Mouse (Mus musculus) midbrain, postnatal 0 days (tissue): ENCODE data around the gene P2rx4. TPM values are rescaled to one million over a fixed set of nuclear protein-coding genes. Genes with fewer than 3 reads are reported as not detected.

Experiments used
- ATAC-seq: fragments of 200-750 bp; cut with Nextera tagmentation; 2 replicates; pipeline ENCODE4 v1.8.0; 2017; ENCODE audit warnings: moderate number of reproducible peaks, mild to moderate bottlenecking, moderate TSS enrichment, moderate library complexity; ENCODE audit not compliant: low FRiP score
- DNase-seq: peaks from one replicate; pipeline ENCODE4 v3.0.0-alpha.2; 2015; ENCODE audit warnings: low spot score
- H3K27ac ChIP-seq: fragments of 300-500 bp; sonication (generic); 2 replicates; pipeline ENCODE4 v1.5.1; 2014; ENCODE audit warnings: low read depth, mild to moderate bottlenecking, low read length, mixed read lengths
- H3K27me3 ChIP-seq: fragments of 300-500 bp; sonication (generic); 2 replicates; pipeline ENCODE4 v1.6.1; 2014; ENCODE audit warnings: low read length, control low read depth, mixed read lengths; ENCODE audit not compliant: insufficient read depth
- H3K36me3 ChIP-seq: fragments of 300-500 bp; sonication (generic); 2 replicates; pipeline ENCODE4 v1.6.1; 2014; ENCODE audit warnings: low read length, control low read depth, mixed read lengths; ENCODE audit not compliant: insufficient read depth
- H3K4me1 ChIP-seq: fragments of 300-500 bp; sonication (generic); 2 replicates; pipeline ENCODE4 v1.6.1; 2014; ENCODE audit warnings: mild to moderate bottlenecking, control low read depth, antibody characterized with exemption, low read length, mixed read lengths; ENCODE audit not compliant: insufficient read depth
- H3K4me2 ChIP-seq: fragments of 300-500 bp; sonication (generic); 2 replicates; pipeline ENCODE4 v1.6.1; 2014; ENCODE audit warnings: low read depth, mild to moderate bottlenecking, low read length, mixed read lengths; ENCODE audit not compliant: poor library complexity, severe bottlenecking
- H3K4me3 ChIP-seq: fragments of 300-500 bp; sonication (generic); 2 replicates; pipeline ENCODE4 v1.5.1; 2014; ENCODE audit warnings: low read depth, mild to moderate bottlenecking, low read length, moderate library complexity
- H3K9ac ChIP-seq: fragments of 300-500 bp; sonication (generic); replicated peaks from 2 replicates; pipeline ENCODE4 v1.6.1; 2014; ENCODE audit warnings: mild to moderate bottlenecking, low read length, moderate library complexity, mixed read lengths; ENCODE audit not compliant: poor library complexity, severe bottlenecking
- H3K9me3 ChIP-seq: fragments of 300-500 bp; sonication (generic); 2 replicates; pipeline ENCODE4 v1.6.1; 2016; ENCODE audit warnings: low read length, control low read depth
- CTCF ChIP-seq: IDR thresholded peaks from 2 replicates; pipeline ENCODE4 v1.5.1; 2016; ENCODE audit warnings: antibody characterized with exemption, mild to moderate bottlenecking
- WGBS: fragments of 180-500 bp; shearing (Covaris S2); extraction: QIAGEN DNeasy Blood & Tissue Kit; methylation state at CpG from one replicate; pipeline ENCODE4 v1.1.7; 2014; 5-methylcytosine and 5-hydroxymethylcytosine counted together
- polyA plus RNA-seq: library from polyadenylated mRNA; unstranded; fragments of >200 nt; fragmentation: Nextera tagmentation; extraction: Ambion mirVana; gene quantifications from 2 replicates; pipeline ENCODE4 v1.2.1, GENCODE M21; 2015
- total RNA-seq: library from RNA; depleted of rRNA; stranded (reverse); fragments of >200 nt; gene quantifications from 2 replicates; pipeline ENCODE4 v1.2.3, GENCODE M21; 2014

P2rx4 gene
- total and polyA plus RNA-seq, 2 experiments from 2014 or later = 16.1 to 19.4 TPM

GRCm38 (mm10) chr5:122719168-122719567 is 11.8 kb downstream of the P2rx4 start:
- Histone ChIP-seq H3K36me3 (no peaks in the 10 kb centered on the region), H3K27ac (no peak overlapping the region), H3K27me3 (no peaks in the 10 kb centered on the region), H3K4me2 (no peak overlapping the region), H3K4me1 (no peaks in the 10 kb centered on the region), H3K9ac (no peak overlapping the region), H3K9me3 (no peaks in the 10 kb centered on the region), H3K4me3 (no peak overlapping the region)
- DNase-seq = no peak
- ATAC-seq = no peak
- no peak for TF ChIP-seq CTCF
- 93% methylated on average over 8 of the region's 8 CpGs for WGBS

DNA sequence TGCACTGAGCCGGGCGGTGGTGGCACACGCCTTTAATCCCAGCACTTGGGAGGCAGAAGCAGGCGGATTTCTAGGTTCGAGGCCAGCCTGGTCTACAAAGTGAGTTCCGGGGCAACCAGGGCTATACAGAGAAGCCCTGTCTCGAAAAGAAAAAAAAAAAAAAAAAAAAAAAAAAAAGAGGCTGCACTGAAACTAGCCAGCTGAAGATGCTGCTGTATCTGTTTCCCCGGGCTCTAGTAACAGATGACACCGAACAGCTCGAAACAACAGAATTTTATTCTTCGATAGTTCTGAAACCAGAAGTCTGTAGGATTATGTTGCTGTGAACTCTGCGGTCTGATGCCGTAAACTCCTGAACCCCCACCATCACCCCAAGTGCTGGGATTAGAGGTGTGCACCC is 18.1 kb downstream of the P2rx4 start:
- H3K27me3 ChIP-seq = no peaks in the 10 kb centered on the region
- no peak overlapping the region for H3K4me2 ChIP-seq
- no peak overlapping the region for H3K27ac ChIP-seq
- no peak for TF ChIP-seq CTCF
- ATAC-seq (no peak), DNase-seq (no peak)
- H3K4me1 ChIP-seq = no peaks in the 10 kb centered on the region
- H3K36me3 ChIP-seq = no peaks in the 10 kb centered on the region
- 93% methylated on average over 13 of the region's 13 CpGs for WGBS
- no peaks in the 10 kb centered on the region for H3K9me3 ChIP-seq
- H3K9ac ChIP-seq = no peak overlapping the region
- no peak overlapping the region for H3K4me3 ChIP-seq

DNA sequence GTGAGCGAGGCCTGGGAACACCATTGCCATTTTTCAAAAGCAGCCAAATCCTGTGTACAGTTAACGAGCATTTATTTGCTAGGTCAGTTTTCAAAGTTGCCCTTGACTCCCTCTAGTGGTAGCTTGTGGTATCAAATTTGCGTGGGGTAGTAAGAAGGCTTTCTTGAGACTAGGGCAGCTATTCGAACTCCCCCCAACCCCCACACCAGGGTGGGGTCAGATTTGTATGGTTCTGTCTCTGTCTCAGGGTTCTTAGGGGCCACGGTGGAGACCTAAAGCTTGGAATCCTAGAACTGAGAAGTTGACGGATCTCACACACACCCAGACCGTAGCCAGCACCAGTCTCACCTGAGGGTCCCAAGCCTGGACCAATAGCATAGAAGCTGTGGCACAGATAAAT is 18.7 kb downstream of the P2rx4 start:
- 18% methylated on average over 7 of the region's 7 CpGs for WGBS
- H3K27ac ChIP-seq = no peak overlapping the region
- TF ChIP-seq CTCF = peak; percentile 92
- H3K9me3 ChIP-seq = no peaks in the 10 kb centered on the region
- peaks cover 2% of the 10 kb centered on the region; the same call in 1 of the 2 replicates for H3K36me3 ChIP-seq
- ATAC-seq (no peak), DNase-seq (peak; percentile 88)
- H3K4me1 ChIP-seq = no peaks in the 10 kb centered on the region
- H3K9ac ChIP-seq = no peak overlapping the region
- no peaks in the 10 kb centered on the region for H3K27me3 ChIP-seq
- no peak overlapping the region for H3K4me3 ChIP-seq
- no peak overlapping the region for H3K4me2 ChIP-seq

- ATAC-seq = no peak
Observed at GRCm38 (mm10) chr5:122726595-122726994, 19.3 kb downstream of the P2rx4 start.

GRCm38 (mm10) chr5:122727096-122727495 is 19.8 kb downstream of the P2rx4 start:
- no peak overlapping the region for H3K9ac ChIP-seq
- H3K27me3 ChIP-seq = no peaks in the 10 kb centered on the region
- no peak overlapping the region for H3K4me3 ChIP-seq
- peaks cover 2% of the 10 kb centered on the region; the same call in 1 of the 2 replicates for H3K36me3 ChIP-seq
- H3K4me1 ChIP-seq = no peaks in the 10 kb centered on the region
- ATAC-seq = no peak
- H3K9me3 ChIP-seq = no peaks in the 10 kb centered on the region
- no peak overlapping the region for H3K4me2 ChIP-seq
- no peak overlapping the region for H3K27ac ChIP-seq
- no peak for DNase-seq
- TF ChIP-seq CTCF = no peak
- WGBS = 93% methylated on average over 7 of the region's 7 CpGs

More at GRCm38 (mm10) chr5:122726595-122726994, 19.3 kb downstream of the P2rx4 start:
- H3K4me2 ChIP-seq = no peak overlapping the region
- WGBS = 76% methylated on average over 5 of the region's 5 CpGs
- no peak overlapping the region for H3K9ac ChIP-seq
- H3K4me1 ChIP-seq = no peaks in the 10 kb centered on the region
- H3K4me3 ChIP-seq = no peak overlapping the region
- peaks cover 2% of the 10 kb centered on the region; the same call in 1 of the 2 replicates for H3K36me3 ChIP-seq
- no peak overlapping the region for H3K27ac ChIP-seq
- no peak for TF ChIP-seq CTCF
- no peak for DNase-seq
- H3K9me3 ChIP-seq = no peaks in the 10 kb centered on the region
- no peaks in the 10 kb centered on the region for H3K27me3 ChIP-seq

DNA sequence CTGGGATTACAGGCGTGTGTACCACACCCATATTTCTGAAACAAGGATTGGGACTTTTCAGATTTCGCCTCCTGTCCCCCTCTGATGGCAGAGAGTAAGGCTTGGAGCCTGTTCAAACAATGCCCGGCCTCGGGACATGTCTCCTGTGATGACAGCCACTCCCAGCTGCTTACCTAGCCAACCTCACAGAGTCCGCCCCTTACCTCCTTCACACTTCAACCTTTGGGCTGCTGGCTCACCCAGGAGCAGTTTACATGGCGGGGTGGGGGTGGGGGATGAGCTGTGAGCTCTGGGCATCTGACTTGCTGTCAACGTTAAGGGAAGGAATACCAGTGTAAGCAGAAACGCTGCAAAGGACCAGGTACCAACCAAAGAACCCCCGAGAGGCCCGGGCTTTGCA is 23.4 kb downstream of the P2rx4 start:
- 89% methylated on average over 10 of the region's 10 CpGs for WGBS
- DNase-seq (no peak), ATAC-seq (no peak)
- Histone ChIP-seq H3K36me3 (peaks cover 8% of the 10 kb centered on the region), H3K9ac (no peak overlapping the region), H3K4me1 (0 out of 2 replicates have a peak, but pooled peaks cover 3% of the 10 kb centered on the region), H3K27me3 (no peaks in the 10 kb centered on the region), H3K4me3 (no peak overlapping the region), H3K9me3 (no peaks in the 10 kb centered on the region), H3K4me2 (no peak overlapping the region), H3K27ac (no peak overlapping the region)
- TF ChIP-seq CTCF = no peak
